Mouse (Mus musculus): Measurements from ENCODE around the gene Zglp1.

DNA sequence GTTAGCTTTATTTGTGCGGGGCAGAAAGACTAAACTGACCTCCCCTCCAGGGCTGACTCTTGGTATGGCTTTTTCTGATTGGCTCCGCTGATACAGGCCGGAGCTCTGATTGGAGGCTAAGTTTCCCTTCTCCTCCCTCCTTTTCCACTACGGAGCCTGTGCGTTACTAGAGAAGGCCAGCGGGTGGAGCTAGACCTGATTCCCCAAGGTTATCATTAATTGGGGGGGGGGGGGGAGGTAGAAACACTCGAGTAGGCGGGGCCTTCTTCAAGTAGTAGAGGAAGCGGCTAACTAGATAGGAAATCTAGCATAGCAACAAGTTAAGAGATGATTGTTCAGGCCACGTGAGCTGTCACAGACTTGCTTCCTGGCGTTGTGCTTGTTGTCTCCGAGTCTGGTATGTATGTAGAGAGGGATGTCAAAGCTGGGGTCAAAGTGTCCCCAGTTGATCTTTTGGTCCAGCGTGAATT lies 36.1 kb downstream of the Zglp1 start:
- TF ChIP-seq CTCF (IDR thresholded peaks at IDR 0.05; ENCODE audit: low read depth, low read length) = peak; percentile 49; the same call in 1 of the 2 replicates
- TF ChIP-seq POLR2A (IDR thresholded peaks at IDR 0.05; ENCODE audit: extremely low read depth, insufficient read depth, low read length) = no peak
